Mouse (Mus musculus) lung, embryonic 15.5 days (tissue): ENCODE data around the gene Pgm2l1. TPM values are rescaled to one million over a fixed set of nuclear protein-coding genes. Genes with fewer than 3 reads are reported as not detected.
A peak's percentile ranks its signal among the peaks of the same experiment; 100 is the strongest.

ENCODE experiments used
- ATAC-seq: fragments of 200-750 bp; cut with Nextera tagmentation; 2 replicates; pipeline ENCODE4 v1.8.0; 2017; ENCODE audit warnings: moderate number of reproducible peaks, borderline replicate concordance; ENCODE audit not compliant: low FRiP score, low TSS enrichment; ENCODE audit errors: extremely low read depth
- H3K27ac ChIP-seq: fragments of 300-500 bp; sonication (generic); 2 replicates; pipeline ENCODE4 v1.5.1; 2015; ENCODE audit warnings: moderate library complexity, mild to moderate bottlenecking, inconsistent platforms
- H3K27me3 ChIP-seq: fragments of 300-500 bp; sonication (generic); 2 replicates; pipeline ENCODE4 v1.6.1; 2015; ENCODE audit warnings: inconsistent platforms
- H3K36me3 ChIP-seq: fragments of 300-500 bp; sonication (generic); 2 replicates; pipeline ENCODE4 v1.6.1; 2015; ENCODE audit warnings: inconsistent platforms
- H3K4me1 ChIP-seq: fragments of 300-500 bp; sonication (generic); 2 replicates; pipeline ENCODE4 v1.6.1; 2015; ENCODE audit warnings: inconsistent platforms
- H3K4me2 ChIP-seq: fragments of 300-500 bp; sonication (generic); 2 replicates; pipeline ENCODE4 v1.6.1; 2015; ENCODE audit warnings: inconsistent platforms, mild to moderate bottlenecking, moderate library complexity
- H3K4me3 ChIP-seq: fragments of 300-500 bp; sonication (generic); 2 replicates; pipeline ENCODE4 v1.5.1; 2015; ENCODE audit warnings: mild to moderate bottlenecking, inconsistent platforms
- H3K9ac ChIP-seq: fragments of 300-500 bp; sonication (generic); 2 replicates; pipeline ENCODE4 v1.6.1; 2015; ENCODE audit warnings: inconsistent platforms
- H3K9me3 ChIP-seq: fragments of 300-500 bp; sonication (generic); 2 replicates; pipeline ENCODE4 v1.6.1; 2016; ENCODE audit warnings: inconsistent platforms
- WGBS: fragments of 180-500 bp; shearing (Covaris S2); methylation state at CpG from one replicate; pipeline ENCODE4 v1.1.7; 2015; 5-methylcytosine and 5-hydroxymethylcytosine counted together
- polyA plus RNA-seq: library from polyadenylated mRNA; unstranded; fragments of >200 nt; fragmentation: Nextera tagmentation; extraction: Ambion mirVana; gene quantifications from 2 replicates; pipeline ENCODE4 v1.2.1, GENCODE M21; 2015

Gene Pgm2l1
- 2.2 and 2.4 TPM in 2 replicates for polyA plus RNA-seq

DNA sequence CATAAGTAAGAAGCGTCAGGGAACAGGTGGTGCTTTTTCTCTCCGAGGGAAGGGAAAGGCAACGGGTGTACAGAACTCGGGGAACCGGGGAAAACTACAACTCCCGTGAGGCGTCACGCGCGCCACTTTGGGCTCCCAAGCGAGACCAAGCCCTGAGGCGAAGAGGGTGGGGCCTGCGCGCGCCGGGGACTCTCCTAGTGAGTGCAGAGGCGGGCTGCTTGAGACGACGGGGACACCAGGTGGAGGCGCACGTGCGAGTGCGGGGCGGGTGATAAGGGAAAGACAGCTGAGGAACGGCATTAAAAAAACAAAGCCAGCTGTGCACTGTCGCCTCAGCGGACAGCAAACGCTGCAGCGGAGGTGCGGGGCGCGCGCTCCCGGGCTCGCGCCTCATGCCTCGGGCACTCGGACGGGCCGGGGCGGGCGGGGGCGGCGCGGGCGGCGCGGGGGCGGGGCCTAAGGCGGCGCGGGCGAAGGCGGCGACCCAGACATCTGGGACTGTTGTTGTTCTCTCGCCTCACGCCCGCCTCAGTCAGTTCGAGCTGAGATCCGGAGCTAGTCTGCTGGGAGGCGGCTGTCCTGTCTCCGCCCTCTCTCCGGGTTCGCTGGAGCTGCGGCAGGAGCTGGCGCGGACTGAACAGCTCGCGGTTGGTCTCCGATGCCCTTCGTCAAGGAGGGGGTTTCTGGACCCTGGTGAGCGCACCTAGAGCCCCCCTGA, at the start of gene Pgm2l1:
TSS of gene Pgm2l1 (plus strand) at position 237 of the 718 bp plus-strand sequence.
- Histone ChIP-seq H3K4me2 (peak within 1 kb of the TSS; percentile 99), H3K27me3 (no peaks in the 10 kb centered on the region), H3K4me3 (peak within 1 kb of the TSS; percentile 81), H3K36me3 (no peaks in the 10 kb centered on the region), H3K4me1 (peaks cover 12% of the 10 kb centered on the region), H3K27ac (peak within 1 kb of the TSS; percentile 93), H3K9ac (peak within 1 kb of the TSS; percentile 71), H3K9me3 (no peaks in the 10 kb centered on the region)
- ATAC-seq = peak; percentile 99
- under 1% methylated on average over 39 of the region's 72 CpGs for WGBS

DNA sequence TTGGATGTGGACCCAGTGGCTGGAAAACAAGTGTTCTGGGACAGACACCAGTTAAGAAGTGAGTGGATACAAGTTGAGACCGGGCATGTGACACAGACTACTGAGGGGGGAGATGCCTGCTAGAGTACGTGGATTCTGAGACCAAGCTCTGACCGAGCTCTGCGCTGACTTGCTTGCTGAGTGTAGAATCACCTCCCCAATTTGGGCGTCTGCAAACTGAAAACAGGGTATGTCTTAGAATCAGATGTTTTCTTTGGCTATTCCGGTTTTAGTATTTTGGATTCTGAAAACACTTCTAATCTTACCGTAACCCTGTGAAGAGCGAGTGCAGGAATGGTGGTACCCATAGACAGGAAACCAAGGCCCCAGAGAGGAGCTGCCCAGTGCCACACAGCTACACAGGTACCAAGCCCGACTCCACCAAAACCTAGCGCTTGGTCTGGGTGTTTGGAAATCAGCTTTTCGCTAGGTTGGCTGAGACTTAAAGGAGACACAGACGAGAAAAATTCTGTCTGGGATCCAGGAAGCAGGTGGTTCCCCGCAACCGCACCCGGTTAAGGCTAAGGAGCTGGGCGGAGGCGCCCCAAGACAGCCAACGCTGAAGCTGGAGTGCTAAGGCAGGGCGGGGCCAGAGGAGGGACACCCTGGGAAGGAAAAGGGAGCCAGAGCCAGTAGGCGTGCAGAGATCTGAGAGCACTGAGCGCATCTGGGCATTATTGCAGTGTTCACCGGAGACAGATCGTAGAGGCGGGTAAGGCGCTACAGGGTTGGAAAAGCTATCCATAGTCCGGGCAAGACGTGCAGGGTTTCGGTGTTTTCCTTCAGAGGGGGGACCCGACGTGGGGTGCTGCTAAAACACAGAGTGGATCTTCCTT, 48.9 kb upstream of the Pgm2l1 start:
- Histone ChIP-seq H3K4me2 (peak overlapping the region; percentile 80), H3K36me3 (no peaks in the 10 kb centered on the region), H3K27ac (no peak overlapping the region), H3K27me3 (peaks cover 40% of the 10 kb centered on the region), H3K4me3 (peak overlapping the region; percentile 41), H3K4me1 (peaks cover 10% of the 10 kb centered on the region), H3K9ac (0 out of 2 replicates have a peak overlapping the region, but pooled peaks have one; percentile 3), H3K9me3 (no peaks in the 10 kb centered on the region)
- ATAC-seq = peak; percentile 76; the same call in 1 of the 2 replicates
- 7% methylated on average over 30 of the region's 30 CpGs for WGBS

DNA sequence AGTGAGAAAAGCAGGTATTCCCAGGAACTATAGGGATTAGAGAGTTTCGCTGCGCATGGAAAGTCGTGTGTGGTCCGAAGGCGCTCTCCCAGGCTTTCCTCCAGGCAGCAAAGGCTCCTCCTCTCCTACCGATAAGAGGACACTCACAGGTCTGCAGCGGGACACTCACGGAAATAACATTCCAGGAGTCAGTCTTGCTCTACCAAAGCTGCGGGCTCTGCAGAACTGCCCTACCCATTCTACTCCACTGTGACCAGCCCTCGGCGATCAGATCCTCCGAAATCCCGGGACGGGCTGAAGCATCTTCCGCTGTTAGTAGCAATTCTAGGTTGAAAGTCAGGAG, 48.3 kb upstream of the Pgm2l1 start:
- peak overlapping the region; percentile 80 for H3K4me2 ChIP-seq
- H3K27me3 ChIP-seq = peaks cover 40% of the 10 kb centered on the region
- WGBS = 1% methylated on average over 15 of the region's 15 CpGs
- H3K27ac ChIP-seq = no peak overlapping the region
- peak overlapping the region; percentile 3; the same call in 1 of the 2 replicates for H3K9ac ChIP-seq
- no peaks in the 10 kb centered on the region for H3K9me3 ChIP-seq
- H3K4me1 ChIP-seq = peaks cover 10% of the 10 kb centered on the region
- no peak for ATAC-seq
- peak overlapping the region; percentile 41 for H3K4me3 ChIP-seq
- H3K36me3 ChIP-seq = no peaks in the 10 kb centered on the region

DNA sequence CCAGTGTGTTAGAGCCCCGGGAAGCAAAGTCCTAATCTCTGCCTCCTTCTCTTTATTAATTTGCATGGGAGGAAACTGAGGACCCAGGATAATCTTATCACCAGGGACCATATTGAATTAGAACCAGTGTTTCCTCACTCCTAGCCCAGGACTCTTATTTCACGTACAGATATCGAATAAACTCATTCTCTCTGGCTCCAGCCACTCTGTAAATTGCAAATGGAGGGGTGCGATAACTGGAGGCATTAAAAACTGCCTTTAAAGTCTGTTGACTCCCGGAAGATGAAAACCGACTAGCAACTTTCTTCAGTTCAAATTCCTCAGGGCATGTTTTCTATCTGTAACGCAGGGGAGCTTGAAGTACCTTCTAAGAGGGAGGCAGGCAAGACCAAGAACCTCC, 47.8 kb upstream of the Pgm2l1 start:
- H3K36me3 ChIP-seq = no peaks in the 10 kb centered on the region
- H3K4me2 ChIP-seq = peak overlapping the region; percentile 80

DNA sequence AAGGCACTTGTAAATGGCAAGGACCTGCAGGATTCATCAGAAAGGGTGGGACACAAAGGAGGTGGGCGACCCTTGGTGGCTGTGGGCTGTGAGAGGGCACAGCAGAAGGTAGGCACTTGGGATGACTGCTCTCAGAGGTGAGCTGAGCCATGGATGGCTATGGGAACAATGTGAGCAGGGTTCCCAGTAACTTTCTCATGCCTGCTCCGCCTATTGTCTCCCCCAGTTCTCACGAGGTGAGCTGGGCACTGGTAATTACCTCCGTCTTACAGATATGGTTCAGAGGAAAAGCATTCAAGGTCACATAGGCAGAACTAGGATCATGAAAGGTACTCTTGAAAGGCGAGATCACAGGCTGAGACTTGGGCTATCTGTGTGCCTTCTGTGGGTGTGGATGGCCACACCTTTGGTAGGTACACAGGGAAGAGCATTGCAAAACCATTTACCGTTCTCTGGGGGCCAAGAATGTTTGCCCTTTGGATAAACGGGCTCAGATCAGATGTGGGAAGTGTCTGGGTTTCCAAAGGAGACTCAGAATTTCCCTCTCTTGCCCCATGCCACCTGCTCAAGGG, 47.3 kb upstream of the Pgm2l1 start:
- ATAC-seq = no peak
- Histone ChIP-seq H3K27me3 (peaks cover 40% of the 10 kb centered on the region), H3K9me3 (no peaks in the 10 kb centered on the region), H3K4me2 (no peak overlapping the region), H3K36me3 (no peaks in the 10 kb centered on the region), H3K4me3 (no peak overlapping the region), H3K27ac (no peak overlapping the region), H3K9ac (no peak overlapping the region), H3K4me1 (peaks cover 10% of the 10 kb centered on the region)
- 62% methylated on average over 7 of the region's 7 CpGs for WGBS

More for the DNA sequence above, 47.8 kb upstream of the Pgm2l1 start:
- peaks cover 10% of the 10 kb centered on the region for H3K4me1 ChIP-seq
- WGBS = 47% methylated on average over 7 of the region's 7 CpGs
- no peak overlapping the region for H3K9ac ChIP-seq
- H3K4me3 ChIP-seq = peak overlapping the region; percentile 41
- peaks cover 40% of the 10 kb centered on the region for H3K27me3 ChIP-seq
- no peak for ATAC-seq
- H3K9me3 ChIP-seq = no peaks in the 10 kb centered on the region
- no peak overlapping the region for H3K27ac ChIP-seq

DNA sequence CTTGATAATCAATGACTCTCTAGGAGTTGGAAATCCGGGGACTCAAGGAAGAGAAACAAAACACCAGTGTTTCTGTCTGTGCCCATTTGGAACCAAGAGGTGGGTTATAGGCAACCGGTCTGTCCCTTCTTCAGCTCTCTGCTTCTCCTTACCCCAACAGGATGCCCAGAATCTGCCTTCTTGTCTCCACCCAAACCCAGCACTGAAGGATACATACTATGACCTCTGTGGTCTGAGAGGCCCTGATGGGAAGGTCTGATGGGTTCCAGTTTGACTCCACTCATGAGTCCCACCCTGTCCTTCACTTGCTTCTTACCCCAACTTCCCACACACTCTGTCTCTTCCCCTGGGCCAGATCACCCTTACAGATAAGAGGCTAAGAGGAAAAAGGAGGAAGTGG, 46.0 kb upstream of the Pgm2l1 start:
- ATAC-seq = no peak
- H3K9me3 ChIP-seq = no peaks in the 10 kb centered on the region
- H3K27me3 ChIP-seq = peaks cover 38% of the 10 kb centered on the region
- H3K36me3 ChIP-seq = no peaks in the 10 kb centered on the region
- 83% methylated on average over 2 of the region's 2 CpGs for WGBS
- H3K9ac ChIP-seq = no peak overlapping the region
- no peak overlapping the region for H3K4me3 ChIP-seq
- H3K27ac ChIP-seq = no peak overlapping the region
- no peak overlapping the region for H3K4me2 ChIP-seq
- H3K4me1 ChIP-seq = peaks cover 10% of the 10 kb centered on the region

DNA sequence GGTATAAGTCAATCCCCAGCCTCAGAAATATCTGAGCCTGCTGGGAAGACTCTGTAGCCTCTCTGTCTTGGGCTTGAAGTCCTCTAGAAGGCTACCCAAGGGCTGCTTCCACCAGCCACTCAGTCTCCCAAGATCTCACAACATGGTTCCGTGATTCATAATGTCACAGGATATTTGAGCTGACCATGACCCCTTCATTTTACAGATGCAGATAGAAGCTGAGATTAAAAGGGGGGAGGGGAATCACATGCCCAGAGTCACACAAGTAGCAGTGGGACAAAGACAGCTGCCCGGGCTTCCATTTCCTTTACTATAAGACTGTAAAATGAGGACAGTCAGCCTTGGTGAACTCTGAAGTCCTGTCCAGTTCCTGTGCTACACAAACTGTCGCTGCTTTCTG, 45.6 kb upstream of the Pgm2l1 start:
- peaks cover 10% of the 10 kb centered on the region for H3K4me1 ChIP-seq
- H3K4me3 ChIP-seq = no peak overlapping the region
- no peaks in the 10 kb centered on the region for H3K36me3 ChIP-seq
- no peak overlapping the region for H3K27ac ChIP-seq
- H3K9me3 ChIP-seq = no peaks in the 10 kb centered on the region
- H3K27me3 ChIP-seq = peaks cover 34% of the 10 kb centered on the region
- H3K4me2 ChIP-seq = no peak overlapping the region
- WGBS = 64% methylated on average over 3 of the region's 3 CpGs
- no peak overlapping the region for H3K9ac ChIP-seq
- no peak for ATAC-seq

DNA sequence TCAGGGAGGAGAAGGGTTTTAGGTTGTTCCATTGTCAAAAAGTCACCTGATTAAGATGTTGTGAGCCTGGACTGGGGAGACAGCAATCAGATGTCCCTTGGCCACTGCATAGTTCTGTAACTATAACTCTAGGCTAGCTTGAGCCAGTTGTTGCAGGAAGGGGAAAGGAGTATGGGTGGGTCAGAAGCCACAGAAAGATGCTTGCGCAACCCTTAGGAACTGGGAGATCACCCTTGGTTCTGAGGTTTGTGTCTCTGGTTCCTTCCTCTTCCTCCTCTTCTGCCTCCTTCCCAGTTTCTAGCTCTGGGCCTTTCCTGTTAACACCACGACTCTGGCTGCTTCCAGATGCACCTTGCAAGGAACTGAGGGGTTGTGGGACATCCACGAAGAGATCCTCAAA, 44.8 kb upstream of the Pgm2l1 start:
- no peak overlapping the region for H3K9ac ChIP-seq
- 72% methylated on average over 3 of the region's 3 CpGs for WGBS
- peaks cover 30% of the 10 kb centered on the region for H3K27me3 ChIP-seq
- H3K36me3 ChIP-seq = no peaks in the 10 kb centered on the region
- H3K4me2 ChIP-seq = no peak overlapping the region
- H3K9me3 ChIP-seq = no peaks in the 10 kb centered on the region
- ATAC-seq = no peak
- no peak overlapping the region for H3K4me3 ChIP-seq
- no peak overlapping the region for H3K27ac ChIP-seq
- peaks cover 10% of the 10 kb centered on the region for H3K4me1 ChIP-seq

DNA sequence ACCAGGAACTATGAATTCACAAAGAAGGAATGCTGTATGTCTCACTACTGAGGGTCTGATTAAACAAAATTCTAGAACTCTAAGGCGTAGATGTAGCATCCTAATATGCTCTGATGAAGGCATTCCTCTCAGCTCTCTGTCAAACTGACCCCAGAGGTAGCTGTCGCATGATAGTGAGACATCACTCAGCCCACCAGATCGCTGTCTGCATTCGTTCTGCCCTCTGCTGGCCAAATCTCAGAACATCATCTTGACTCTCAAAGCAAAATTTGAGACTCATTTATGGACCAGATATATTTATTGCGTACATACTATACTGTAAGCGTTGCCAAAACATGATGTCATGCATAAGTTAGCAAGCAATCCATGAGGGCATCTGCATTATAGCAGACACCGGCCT, 39.6 kb upstream of the Pgm2l1 start:
- Histone ChIP-seq H3K4me3 (no peak overlapping the region), H3K27me3 (no peaks in the 10 kb centered on the region), H3K4me1 (no peaks in the 10 kb centered on the region), H3K36me3 (no peaks in the 10 kb centered on the region), H3K9ac (no peak overlapping the region), H3K4me2 (no peak overlapping the region), H3K27ac (no peak overlapping the region), H3K9me3 (no peaks in the 10 kb centered on the region)
- 20% methylated on average over 7 of the region's 7 CpGs for WGBS
- ATAC-seq = no peak

DNA sequence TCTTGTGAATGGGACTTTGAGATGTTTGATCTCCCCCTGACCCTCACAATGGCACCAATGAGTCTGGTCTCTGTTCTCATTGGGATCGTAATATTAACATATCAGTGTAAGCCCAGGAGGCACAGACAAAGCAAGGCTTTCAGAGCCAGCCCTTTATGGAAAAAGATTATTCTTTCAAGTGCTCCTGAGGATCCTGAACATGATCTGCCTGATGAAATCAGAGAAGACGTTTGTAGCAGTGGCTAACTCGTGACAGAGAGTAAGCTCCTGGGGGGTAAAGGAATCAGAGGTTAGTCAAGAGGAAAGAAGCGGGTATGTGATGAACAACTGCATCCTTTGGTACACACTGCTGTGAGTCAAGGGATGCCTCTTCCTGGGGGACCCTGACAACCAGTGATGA, 37.0 kb upstream of the Pgm2l1 start:
- Histone ChIP-seq H3K27ac (no peak overlapping the region), H3K36me3 (no peaks in the 10 kb centered on the region), H3K4me3 (no peak overlapping the region), H3K9me3 (no peaks in the 10 kb centered on the region), H3K9ac (no peak overlapping the region), H3K4me1 (no peaks in the 10 kb centered on the region), H3K4me2 (no peak overlapping the region), H3K27me3 (no peaks in the 10 kb centered on the region)
- ATAC-seq = no peak
- 51% methylated on average over 4 of the region's 4 CpGs for WGBS

DNA sequence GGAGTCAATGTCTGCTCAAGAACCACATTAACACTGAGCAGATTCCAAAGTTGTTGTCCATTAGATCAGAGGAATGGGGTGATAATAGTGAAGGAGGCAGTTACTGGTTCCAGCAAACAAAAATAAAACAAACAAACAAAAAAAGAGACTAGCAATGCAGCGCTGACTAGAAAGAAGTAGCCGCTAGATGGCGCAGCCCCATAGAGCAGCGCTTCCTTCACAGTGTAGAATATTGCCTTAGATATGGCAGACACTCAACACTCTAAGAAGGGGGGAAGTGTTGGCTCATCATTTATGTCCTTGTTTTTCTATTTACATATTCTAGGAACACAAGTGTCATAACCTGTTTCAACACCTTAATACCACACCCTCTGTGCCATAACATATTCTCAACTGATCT, 36.4 kb upstream of the Pgm2l1 start:
- H3K27me3 ChIP-seq = no peaks in the 10 kb centered on the region
- 4% methylated on average over 4 of the region's 4 CpGs for WGBS
- H3K4me3 ChIP-seq = no peak overlapping the region
- no peaks in the 10 kb centered on the region for H3K9me3 ChIP-seq
- H3K4me2 ChIP-seq = no peak overlapping the region
- no peak overlapping the region for H3K9ac ChIP-seq
- H3K27ac ChIP-seq = no peak overlapping the region
- no peaks in the 10 kb centered on the region for H3K36me3 ChIP-seq
- no peaks in the 10 kb centered on the region for H3K4me1 ChIP-seq
- no peak for ATAC-seq

DNA sequence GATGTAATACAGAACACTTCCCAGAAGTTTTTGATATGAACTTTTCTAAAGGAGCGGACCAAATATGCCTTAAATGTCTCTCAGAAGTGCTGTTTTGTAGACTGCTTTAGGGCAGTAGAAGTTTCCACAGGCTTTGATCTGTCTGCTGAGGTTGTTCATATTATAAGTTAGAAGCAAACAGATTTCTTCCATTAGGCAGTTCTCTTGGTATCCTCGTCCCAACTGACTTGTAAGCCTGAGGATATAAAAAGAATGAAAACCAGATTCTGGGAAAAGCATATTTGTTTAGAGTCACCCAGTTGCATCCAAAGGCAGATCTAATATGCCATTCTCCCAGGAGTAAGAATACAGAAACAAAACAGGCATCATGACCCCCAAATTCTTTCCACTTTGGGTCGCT, 26.0 kb upstream of the Pgm2l1 start:
- no peak overlapping the region for H3K9ac ChIP-seq
- no peak overlapping the region for H3K27ac ChIP-seq
- H3K4me1 ChIP-seq = no peaks in the 10 kb centered on the region
- no peaks in the 10 kb centered on the region for H3K36me3 ChIP-seq
- H3K4me2 ChIP-seq = no peak overlapping the region
- H3K9me3 ChIP-seq = no peaks in the 10 kb centered on the region
- 76% methylated on average over 3 of the region's 3 CpGs for WGBS
- H3K27me3 ChIP-seq = no peaks in the 10 kb centered on the region
- ATAC-seq = no peak
- no peak overlapping the region for H3K4me3 ChIP-seq
